Mouse (Mus musculus): Measurements from ENCODE around the gene Irf8. TPM values are rescaled to one million over a fixed set of nuclear protein-coding genes. Genes with fewer than 3 reads are reported as not detected.
"Not testable (repeated sequence)": the region's sequence is repeated elsewhere in the genome, so short reads cannot be mapped to it uniquely, and the experiment has no call there.

Gene Irf8
- polyA plus RNA-seq, 1 experiment from 2014 or later, result 3.9 TPM

DNA sequence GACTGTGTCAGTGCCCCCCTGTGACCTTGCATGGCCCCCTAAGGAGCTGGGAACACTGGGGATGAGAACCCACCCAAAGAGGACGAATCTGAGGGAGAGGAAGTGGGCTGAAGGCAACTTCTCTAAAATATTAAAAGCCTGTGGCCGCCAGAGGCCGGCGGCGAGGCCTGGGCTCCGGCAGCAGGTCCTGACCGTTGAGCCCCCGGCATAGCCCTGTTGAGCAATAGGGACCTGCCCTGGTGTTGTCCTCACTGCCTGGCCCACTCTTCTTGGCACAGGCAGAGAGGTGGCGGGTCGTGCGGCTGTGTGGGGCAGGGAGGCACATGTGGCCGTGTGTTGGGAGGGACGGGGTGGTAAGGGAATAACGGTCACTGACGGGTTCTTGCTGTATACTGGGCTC lies 56.6 kb downstream of the Irf8 start:
- Histone ChIP-seq H3K4me3 (ENCODE audit: low read depth, low read length) (no peak overlapping the region), H3K27ac (ENCODE audit: low read length) (no peak overlapping the region), H3K4me2 (ENCODE audit: low read length) (no peak overlapping the region), H3K27me3 (ENCODE audit: control insufficient read depth, insufficient read depth, low read depth, low read length) (no peaks in the 10 kb centered on the region), H3K9ac (ENCODE audit: low read depth, low read length) (no peak overlapping the region), H3K4me1 (ENCODE audit: control insufficient read depth, insufficient read depth, low read length) (no peaks in the 10 kb centered on the region), H3K36me3 (ENCODE audit: control insufficient read depth, insufficient read depth, low read length) (no peaks in the 10 kb centered on the region), H3K9me3 (replicated peaks; ENCODE audit: control insufficient read depth, low read length, poor library complexity, severe bottlenecking) (no peaks in the 10 kb centered on the region)
- ATAC-seq, result no peak
- WGBS, result 86% methylated on average over 15 of the region's 15 CpGs

DNA sequence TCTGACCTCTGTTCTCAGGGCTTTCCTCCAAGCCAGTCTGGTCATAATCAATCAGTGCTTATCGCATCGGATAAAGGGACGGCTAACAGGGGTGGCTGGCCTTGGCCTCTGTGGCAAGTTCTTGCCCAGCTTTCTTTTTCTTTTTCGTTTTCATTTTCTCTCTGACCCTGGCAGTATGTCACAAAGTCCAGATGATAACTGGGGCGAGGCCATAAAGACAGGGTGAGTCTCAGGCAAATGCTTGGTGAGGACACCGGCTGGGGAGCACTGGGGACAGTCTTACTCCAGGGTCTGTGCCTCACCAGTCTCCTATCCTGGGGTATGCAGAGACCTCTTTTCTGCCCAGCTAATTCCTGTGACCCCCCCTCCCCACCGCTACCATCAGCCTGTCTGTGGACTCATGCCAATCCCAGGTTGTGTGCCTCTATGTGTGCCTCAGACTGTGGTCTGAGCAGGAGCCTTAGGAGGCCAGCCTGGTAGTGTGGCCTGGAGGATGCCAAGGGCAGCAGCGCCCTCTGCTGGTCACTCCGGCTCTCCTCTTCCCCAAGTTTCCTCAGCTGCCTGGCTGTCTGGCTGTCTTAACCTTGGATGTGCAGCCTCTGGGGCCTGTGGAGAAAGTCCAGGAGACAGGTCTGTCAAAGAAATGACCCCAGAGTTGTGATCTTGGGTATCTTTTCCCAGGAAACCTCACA lies 59.9 kb downstream of the Irf8 start:
- no peak overlapping the region for H3K27ac ChIP-seq (ENCODE audit: low read length)
- peaks cover 7% of the 10 kb centered on the region; the same call in 1 of the 2 replicates for H3K27me3 ChIP-seq (ENCODE audit: control insufficient read depth, insufficient read depth, low read depth, low read length)
- H3K4me3 ChIP-seq (ENCODE audit: low read depth, low read length), result no peak overlapping the region
- no peaks in the 10 kb centered on the region for H3K4me1 ChIP-seq (ENCODE audit: control insufficient read depth, insufficient read depth, low read length)
- H3K36me3 ChIP-seq (ENCODE audit: control insufficient read depth, insufficient read depth, low read length), result no peaks in the 10 kb centered on the region
- ATAC-seq, result peak; percentile 75
- no peak overlapping the region for H3K4me2 ChIP-seq (ENCODE audit: low read length)
- no peak overlapping the region for H3K9ac ChIP-seq (ENCODE audit: low read depth, low read length)
- WGBS, result 47% methylated on average over 9 of the region's 9 CpGs
- H3K9me3 ChIP-seq (replicated peaks; ENCODE audit: control insufficient read depth, low read length, poor library complexity, severe bottlenecking), result no peaks in the 10 kb centered on the region

- WGBS, result 83% methylated on average over 9 of the region's 9 CpGs
- Histone ChIP-seq H3K27me3 (ENCODE audit: control insufficient read depth, insufficient read depth, low read depth, low read length) (peaks cover 12% of the 10 kb centered on the region; the same call in 1 of the 2 replicates), H3K27ac (ENCODE audit: low read length) (no peak overlapping the region), H3K4me2 (ENCODE audit: low read length) (no peak overlapping the region), H3K9ac (ENCODE audit: low read depth, low read length) (no peak overlapping the region), H3K4me1 (ENCODE audit: control insufficient read depth, insufficient read depth, low read length) (no peaks in the 10 kb centered on the region), H3K9me3 (replicated peaks; ENCODE audit: control insufficient read depth, low read length, poor library complexity, severe bottlenecking) (no peaks in the 10 kb centered on the region), H3K4me3 (ENCODE audit: low read depth, low read length) (no peak overlapping the region), H3K36me3 (ENCODE audit: control insufficient read depth, insufficient read depth, low read length) (no peaks in the 10 kb centered on the region)
- ATAC-seq, result no peak
These were observed 61.0 kb downstream of the Irf8 start for GRCm38 (mm10) chr8:120797019-120797727.

- H3K27ac ChIP-seq (ENCODE audit: low read length), result no peak overlapping the region
- no peaks in the 10 kb centered on the region for H3K36me3 ChIP-seq (ENCODE audit: control insufficient read depth, insufficient read depth, low read length)
- ATAC-seq, result peak; percentile 48; the same call in 1 of the 2 replicates
- peak overlapping the region; percentile 44 for H3K4me2 ChIP-seq (ENCODE audit: low read length)
- H3K4me1 ChIP-seq (ENCODE audit: control insufficient read depth, insufficient read depth, low read length), result no peaks in the 10 kb centered on the region
- peak overlapping the region; percentile 48; the same call in 1 of the 2 replicates for H3K9ac ChIP-seq (ENCODE audit: low read depth, low read length)
- no peaks in the 10 kb centered on the region for H3K9me3 ChIP-seq (replicated peaks; ENCODE audit: control insufficient read depth, low read length, poor library complexity, severe bottlenecking)
- H3K27me3 ChIP-seq (ENCODE audit: control insufficient read depth, insufficient read depth, low read depth, low read length), result peaks cover 12% of the 10 kb centered on the region; the same call in 1 of the 2 replicates
- 4% methylated on average over 17 of the region's 17 CpGs for WGBS
- peak overlapping the region; percentile 16; the same call in 1 of the 2 replicates for H3K4me3 ChIP-seq (ENCODE audit: low read depth, low read length)
These were observed 64.2 kb downstream of the Irf8 start for GRCm38 (mm10) chr8:120800308-120800865.

- ATAC-seq; H3K36me3 ChIP-seq (ENCODE audit: control insufficient read depth, insufficient read depth, low read length); H3K9ac ChIP-seq (ENCODE audit: low read depth, low read length); H3K4me2 ChIP-seq (ENCODE audit: low read length); H3K4me1 ChIP-seq (ENCODE audit: control insufficient read depth, insufficient read depth, low read length); H3K4me3 ChIP-seq (ENCODE audit: low read depth, low read length); H3K9me3 ChIP-seq (replicated peaks; ENCODE audit: control insufficient read depth, low read length, poor library complexity, severe bottlenecking); H3K27ac ChIP-seq (ENCODE audit: low read length): not testable (repeated sequence)
- WGBS, result 53% methylated on average over 6 of the region's 6 CpGs
- H3K27me3 ChIP-seq (ENCODE audit: control insufficient read depth, insufficient read depth, low read depth, low read length), result peaks cover 10% of the 10 kb centered on the region; the same call in 1 of the 2 replicates
These were observed 67.7 kb downstream of the Irf8 start for GRCm38 (mm10) chr8:120803661-120804375.

DNA sequence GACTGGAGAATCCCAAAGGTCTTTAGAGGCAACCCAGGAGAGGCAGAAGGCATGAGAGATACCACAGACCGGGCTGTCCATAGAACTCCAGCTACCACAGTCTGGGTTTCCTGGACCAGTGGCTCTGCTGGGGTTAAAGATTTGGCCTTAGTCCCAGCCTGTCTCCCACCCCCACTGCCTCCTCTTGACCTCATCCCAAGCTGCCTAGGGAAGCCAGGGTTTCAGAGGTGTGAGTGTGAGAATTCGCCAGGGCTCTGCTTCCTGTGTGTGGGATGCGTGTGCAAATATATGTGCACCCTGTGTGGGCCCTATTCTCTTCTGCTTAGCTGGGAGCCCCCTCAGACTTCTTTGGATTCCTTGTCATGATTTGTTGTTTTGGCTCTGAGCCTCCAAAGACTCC lies 68.6 kb downstream of the Irf8 start:
- 86% methylated on average over 3 of the region's 3 CpGs for WGBS
- ATAC-seq, result no peak
- H3K27ac ChIP-seq (ENCODE audit: low read length), result no peak overlapping the region
- H3K9ac ChIP-seq (ENCODE audit: low read depth, low read length), result no peak overlapping the region
- no peaks in the 10 kb centered on the region for H3K9me3 ChIP-seq (replicated peaks; ENCODE audit: control insufficient read depth, low read length, poor library complexity, severe bottlenecking)
- peaks cover 10% of the 10 kb centered on the region; the same call in 1 of the 2 replicates for H3K27me3 ChIP-seq (ENCODE audit: control insufficient read depth, insufficient read depth, low read depth, low read length)
- no peak overlapping the region for H3K4me3 ChIP-seq (ENCODE audit: low read depth, low read length)
- H3K4me1 ChIP-seq (ENCODE audit: control insufficient read depth, insufficient read depth, low read length), result no peaks in the 10 kb centered on the region
- no peak overlapping the region for H3K4me2 ChIP-seq (ENCODE audit: low read length)
- no peaks in the 10 kb centered on the region for H3K36me3 ChIP-seq (ENCODE audit: control insufficient read depth, insufficient read depth, low read length)

Other genes with a start within 250 kb of the Irf8 start
- 10.7 and 13.3 TPM in 2 replicates for gene Gins2, start 147.1 kb upstream of the Irf8 start, polyA plus RNA-seq (2015; fragmentation: Nextera tagmentation; extraction: Ambion mirVana)
- gene 1190005I06Rik, start 88.7 kb upstream of the Irf8 start, polyA plus RNA-seq (2015; fragmentation: Nextera tagmentation; extraction: Ambion mirVana), result 18.2 and 22.2 TPM in 2 replicates
- 4.7 and 5.6 TPM in 2 replicates for gene Gm27021, start 68.3 kb upstream of the Irf8 start, polyA plus RNA-seq (2015; fragmentation: Nextera tagmentation; extraction: Ambion mirVana)
- gene Cox4i1, start 68.1 kb upstream of the Irf8 start, polyA plus RNA-seq (2015; fragmentation: Nextera tagmentation; extraction: Ambion mirVana), result 1,051 and 1,134 TPM in 2 replicates
- gene Emc8, start 67.8 kb upstream of the Irf8 start, polyA plus RNA-seq (2015; fragmentation: Nextera tagmentation; extraction: Ambion mirVana), result 99.5 and 105 TPM in 2 replicates